Mouse (Mus musculus) hindlimb bud, embryonic 11.5 days (tissue): ENCODE results near the gene Vac14.

Experiments
- DNase-seq: peaks from one replicate; pipeline ENCODE4 v3.0.0-alpha.2; 2012; ENCODE audit warnings: low read depth, low spot score; ENCODE audit errors: extremely low spot score

Vac14 gene

GRCm38 (mm10) chr8:110618391-110619207, at the start of gene Vac14:
Vac14 (plus strand) TSS chr8:110618585.
- DNase-seq: peak; percentile 62

- DNase-seq: no peak
These were observed 25.7 kb upstream of the Vac14 start for GRCm38 (mm10) chr8:110592641-110593040.

- no peak for DNase-seq
These were observed 24.2 kb upstream of the Vac14 start for GRCm38 (mm10) chr8:110594164-110594563.

- no peak for DNase-seq
These were observed 13.8 kb upstream of the Vac14 start for GRCm38 (mm10) chr8:110604556-110604955.

GRCm38 (mm10) chr8:110605401-110606015, 12.9 kb upstream of the Vac14 start:
- no peak for DNase-seq

- no peak for DNase-seq
These were observed 2.7 kb upstream of the Vac14 start for GRCm38 (mm10) chr8:110615730-110616129.

- no peak for DNase-seq
These were observed 505 bp upstream of the Vac14 start for GRCm38 (mm10) chr8:110617801-110618358.

- DNase-seq: no peak
These were observed 806 bp downstream of the Vac14 start for GRCm38 (mm10) chr8:110619208-110619574.

- DNase-seq: no peak
These were observed 1.5 kb downstream of the Vac14 start for GRCm38 (mm10) chr8:110619919-110620318.

GRCm38 (mm10) chr8:110626431-110626830, 8.0 kb downstream of the Vac14 start:
- no peak for DNase-seq

GRCm38 (mm10) chr8:110629245-110630063, 11.1 kb downstream of the Vac14 start:
- DNase-seq: no peak

- no peak for DNase-seq
These were observed 11.7 kb downstream of the Vac14 start for GRCm38 (mm10) chr8:110630079-110630478.

GRCm38 (mm10) chr8:110630571-110631071, 12.2 kb downstream of the Vac14 start:
- no peak for DNase-seq

GRCm38 (mm10) chr8:110631201-110631600, 12.8 kb downstream of the Vac14 start:
- DNase-seq: no peak

GRCm38 (mm10) chr8:110633814-110634213, 15.4 kb downstream of the Vac14 start:
- no peak for DNase-seq

GRCm38 (mm10) chr8:110636182-110636581, 17.8 kb downstream of the Vac14 start:
- no peak for DNase-seq

- DNase-seq: no peak
These were observed 23.9 kb downstream of the Vac14 start for GRCm38 (mm10) chr8:110642331-110642730.

- no peak for DNase-seq
These were observed 24.8 kb downstream of the Vac14 start for GRCm38 (mm10) chr8:110643177-110643576.

- DNase-seq: no peak
These were observed 26.0 kb downstream of the Vac14 start for GRCm38 (mm10) chr8:110644422-110644821.

GRCm38 (mm10) chr8:110644901-110645300, 26.5 kb downstream of the Vac14 start:
- DNase-seq: no peak

- DNase-seq: no peak
These were observed 27.0 kb downstream of the Vac14 start for GRCm38 (mm10) chr8:110645340-110645739.
